Mouse (Mus musculus): ENCODE measurements around the gene Kdm5c.

DNA sequence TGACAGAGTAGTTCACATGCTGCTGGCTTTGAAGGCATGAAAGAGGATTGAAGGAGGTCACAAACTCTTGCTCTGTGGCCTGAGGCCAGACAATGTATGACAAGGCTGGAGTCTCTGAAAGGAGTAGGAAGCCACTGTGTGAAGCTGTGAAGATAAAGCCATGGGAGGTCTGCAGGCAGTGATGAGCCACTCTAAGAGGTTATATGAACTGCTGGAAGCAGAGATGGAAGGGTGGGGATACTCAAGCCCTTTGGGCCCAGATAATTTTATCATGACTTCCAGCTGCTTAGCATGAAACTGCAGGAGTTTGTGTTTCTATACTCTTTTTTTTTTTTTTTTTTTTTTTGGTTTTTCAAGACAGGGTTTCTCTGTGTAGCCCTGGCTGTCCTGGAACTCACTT, 74.6 kb downstream of the Kdm5c start:
- no peak for TF ChIP-seq HCFC1 (IDR thresholded peaks at IDR 0.05; ENCODE audit: borderline replicate concordance, insufficient read depth, low read length)
- no peak for TF ChIP-seq MAFK (IDR thresholded peaks at IDR 0.05; ENCODE audit: insufficient read depth, low read depth, low read length)
- TF ChIP-seq ZNF384 (IDR thresholded peaks at IDR 0.05; ENCODE audit: low read depth, low read length) = no peak
- TF ChIP-seq CHD2 (IDR thresholded peaks at IDR 0.05; ENCODE audit: low read depth, low read length) = no peak
